Mouse (Mus musculus): ENCODE measurements at regions not wholly inside any gene's neighbourhood (a gene's known extent, or its start where the extent isn't known, plus 50 kb on each side); places are given as distances from the start of the nearest gene placed in this dataset.

DNA sequence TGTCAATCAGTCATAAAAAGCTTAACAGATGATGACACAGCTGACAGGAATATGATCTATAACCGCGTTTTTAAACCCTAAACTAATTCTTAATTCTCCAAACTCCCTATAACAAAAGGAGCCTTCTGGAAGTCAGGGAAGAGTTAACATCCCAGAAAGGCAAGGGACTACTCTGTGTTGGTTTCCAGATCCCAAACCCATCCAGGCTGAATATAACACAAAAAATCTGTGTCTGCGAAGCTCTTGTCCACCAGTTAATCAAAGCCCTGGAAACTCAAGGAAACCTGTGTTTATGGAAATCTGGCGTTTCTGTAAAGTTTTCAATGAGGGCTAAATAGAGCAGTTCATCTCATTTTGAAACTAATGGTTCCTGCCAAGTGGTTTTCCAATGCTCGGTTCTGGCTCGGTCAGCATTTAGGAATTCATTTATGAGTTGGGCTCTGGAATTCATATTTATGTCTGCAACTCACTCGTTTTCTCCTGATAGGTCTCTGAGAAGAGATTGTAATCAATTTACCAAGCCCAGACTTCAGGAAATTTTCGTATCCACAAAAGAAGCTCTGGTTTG, 199.8 kb downstream of the Hlx start:
- TF ChIP-seq CTCF (IDR thresholded peaks at IDR 0.05; ENCODE audit: borderline replicate concordance, extremely low read depth, insufficient read depth, insufficient read length) (no peak), POLR2A (IDR thresholded peaks at IDR 0.05; ENCODE audit: borderline replicate concordance, extremely low read depth, insufficient read depth, insufficient read length, poor library complexity, severe bottlenecking) (no peak)
- DNase-seq (ENCODE audit: low read depth) = no peak

- no peak for TF ChIP-seq CTCF (IDR thresholded peaks at IDR 0.05; ENCODE audit: borderline replicate concordance, extremely low read depth, insufficient read depth, insufficient read length)
- TF ChIP-seq POLR2A (IDR thresholded peaks at IDR 0.05; ENCODE audit: borderline replicate concordance, extremely low read depth, insufficient read depth, insufficient read length, poor library complexity, severe bottlenecking) = no peak
- no peak for DNase-seq (ENCODE audit: low read depth)
These were observed 201.7 kb downstream of the Hlx start for GRCm38 (mm10) chr1:184530606-184531320.

DNA sequence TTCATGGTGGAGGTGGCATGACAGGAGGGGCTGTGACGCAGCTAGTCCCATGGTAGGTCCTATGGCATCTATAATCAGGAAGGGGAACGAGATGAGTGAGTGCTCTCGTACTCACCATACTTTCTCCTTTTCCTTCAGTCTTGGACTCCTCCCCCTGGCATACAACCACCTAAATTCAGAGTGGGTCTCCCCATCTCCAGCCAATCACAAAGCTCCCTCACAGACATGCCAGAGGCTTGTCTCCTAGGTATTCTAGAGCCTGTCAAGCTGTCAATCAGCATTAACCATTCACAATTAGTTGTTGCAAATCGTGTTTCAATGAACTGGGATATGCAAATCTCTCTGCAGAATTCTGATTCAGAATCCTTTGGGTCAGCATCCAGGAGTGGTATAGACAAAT, 206.7 kb downstream of the Hlx start:
- no peak for TF ChIP-seq POLR2A (IDR thresholded peaks at IDR 0.05; ENCODE audit: borderline replicate concordance, extremely low read depth, insufficient read depth, insufficient read length, poor library complexity, severe bottlenecking)
- TF ChIP-seq CTCF (IDR thresholded peaks at IDR 0.05; ENCODE audit: borderline replicate concordance, extremely low read depth, insufficient read depth, insufficient read length) = no peak
- peak; percentile 25 for DNase-seq (ENCODE audit: low read depth)

DNA sequence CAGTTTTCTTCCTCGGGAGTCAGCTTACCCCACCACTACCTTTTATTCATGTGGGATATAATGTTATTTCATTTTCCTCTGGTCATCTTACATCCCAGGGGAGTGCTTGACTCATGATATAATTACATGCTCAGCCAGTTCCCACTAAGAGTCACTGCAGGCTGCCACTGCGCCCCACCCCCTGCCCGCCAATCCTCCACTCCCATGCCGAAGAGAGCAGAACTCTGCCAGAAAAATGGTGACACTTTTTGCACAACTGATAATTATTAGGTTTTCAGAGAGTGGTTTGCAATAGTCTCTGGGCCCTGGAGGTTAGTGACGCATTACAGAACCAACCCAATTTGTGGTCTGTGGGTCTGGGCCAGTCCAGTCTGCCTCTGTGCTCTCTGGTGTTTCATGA, 212.9 kb downstream of the Hlx start:
- no peak for DNase-seq (ENCODE audit: low read depth)
- no peak for TF ChIP-seq CTCF (IDR thresholded peaks at IDR 0.05; ENCODE audit: borderline replicate concordance, extremely low read depth, insufficient read depth, insufficient read length)
- TF ChIP-seq POLR2A (IDR thresholded peaks at IDR 0.05; ENCODE audit: borderline replicate concordance, extremely low read depth, insufficient read depth, insufficient read length, poor library complexity, severe bottlenecking) = no peak

DNA sequence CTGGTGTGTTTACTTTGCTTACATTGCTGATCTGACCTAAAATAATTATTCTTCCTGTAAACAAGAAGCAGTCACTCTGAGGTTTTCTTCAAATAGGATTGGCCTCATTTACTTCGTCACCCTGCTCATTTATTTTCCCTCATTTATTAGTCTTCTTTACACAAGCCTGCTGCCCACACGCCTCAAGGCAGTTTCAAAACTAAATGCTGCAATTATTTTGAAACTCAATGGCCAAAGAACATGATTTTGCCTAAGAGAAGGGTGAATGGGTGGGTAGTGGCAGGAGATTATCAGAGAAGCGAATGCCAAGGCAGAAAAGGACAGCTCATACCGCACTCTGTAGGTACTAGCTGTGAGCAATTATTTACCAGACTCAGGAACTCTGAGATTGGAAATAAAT, 227.8 kb downstream of the Hlx start:
- DNase-seq (ENCODE audit: low read depth) = no peak
- TF ChIP-seq CTCF (IDR thresholded peaks at IDR 0.05; ENCODE audit: borderline replicate concordance, extremely low read depth, insufficient read depth, insufficient read length) (no peak), POLR2A (IDR thresholded peaks at IDR 0.05; ENCODE audit: borderline replicate concordance, extremely low read depth, insufficient read depth, insufficient read length, poor library complexity, severe bottlenecking) (no peak)

DNA sequence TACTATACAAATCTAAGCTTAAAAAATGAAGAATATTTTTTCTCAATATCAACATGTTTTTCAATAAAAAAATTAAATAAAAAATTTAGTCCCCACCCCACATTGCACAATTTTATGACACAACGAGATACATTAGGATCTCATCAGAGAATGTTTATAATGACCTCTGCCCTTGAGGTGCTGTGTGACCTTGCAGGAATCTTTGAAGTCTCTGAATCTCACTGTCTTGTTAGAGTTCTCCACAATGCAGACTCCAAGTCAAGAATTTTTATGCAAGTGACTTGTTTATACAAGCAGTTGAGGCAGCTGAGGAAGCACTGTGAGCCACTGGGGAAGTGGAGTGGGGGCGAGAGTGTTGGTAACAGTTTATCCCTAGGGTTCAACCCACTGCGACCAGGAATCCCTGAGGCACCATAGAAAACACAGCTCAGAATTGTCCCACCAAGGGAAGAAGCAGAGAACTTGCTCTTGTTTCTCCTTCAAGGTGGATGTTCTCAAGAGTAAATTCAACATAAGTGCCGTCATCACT, 228.5 kb downstream of the Hlx start:
- TF ChIP-seq POLR2A (IDR thresholded peaks at IDR 0.05; ENCODE audit: borderline replicate concordance, extremely low read depth, insufficient read depth, insufficient read length, poor library complexity, severe bottlenecking) = no peak
- TF ChIP-seq CTCF (IDR thresholded peaks at IDR 0.05; ENCODE audit: borderline replicate concordance, extremely low read depth, insufficient read depth, insufficient read length) = no peak
- DNase-seq (ENCODE audit: low read depth) = no peak

- no peak for TF ChIP-seq POLR2A (IDR thresholded peaks at IDR 0.05; ENCODE audit: borderline replicate concordance, extremely low read depth, insufficient read depth, insufficient read length, poor library complexity, severe bottlenecking)
- no peak for TF ChIP-seq CTCF (IDR thresholded peaks at IDR 0.05; ENCODE audit: borderline replicate concordance, extremely low read depth, insufficient read depth, insufficient read length)
- peak; percentile 25 for DNase-seq (ENCODE audit: low read depth)
These were observed 231.7 kb downstream of the Hlx start for GRCm38 (mm10) chr1:184500702-184501101.

DNA sequence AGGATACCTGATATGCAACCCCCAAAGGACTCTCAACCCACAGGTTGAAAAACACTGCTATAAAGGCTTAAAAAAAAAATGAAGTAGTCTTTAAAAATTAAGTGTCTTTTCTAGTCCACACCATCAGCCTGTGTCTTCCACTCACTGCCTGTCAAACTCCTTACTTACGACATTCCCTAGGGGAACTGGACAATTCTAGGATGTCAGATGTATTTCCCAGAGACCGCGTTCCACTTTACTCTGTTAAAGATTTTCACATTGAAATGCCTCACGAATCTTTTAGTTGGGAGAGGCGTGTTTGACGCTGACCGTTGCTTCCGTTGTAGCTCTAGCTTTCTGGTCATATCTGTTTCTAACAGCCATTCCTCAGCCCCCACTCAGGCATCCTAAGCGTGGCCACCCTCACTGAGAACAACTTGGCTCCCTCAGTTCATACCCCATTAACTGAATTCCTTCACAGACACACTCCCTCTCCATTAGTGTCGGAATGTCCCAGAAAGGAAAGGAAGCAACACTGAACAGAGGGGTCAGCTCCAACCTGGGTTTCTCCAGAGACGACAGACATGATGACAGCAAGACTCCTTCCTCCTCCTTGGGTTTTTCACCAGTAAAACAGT, 233.4 kb downstream of the Hlx start:
- no peak for TF ChIP-seq CTCF (IDR thresholded peaks at IDR 0.05; ENCODE audit: borderline replicate concordance, extremely low read depth, insufficient read depth, insufficient read length)
- no peak for TF ChIP-seq POLR2A (IDR thresholded peaks at IDR 0.05; ENCODE audit: borderline replicate concordance, extremely low read depth, insufficient read depth, insufficient read length, poor library complexity, severe bottlenecking)
- DNase-seq (ENCODE audit: low read depth) = no peak

GRCm38 (mm10) chr1:184497007-184497406, 235.4 kb downstream of the Hlx start:
- TF ChIP-seq POLR2A (IDR thresholded peaks at IDR 0.05; ENCODE audit: borderline replicate concordance, extremely low read depth, insufficient read depth, insufficient read length, poor library complexity, severe bottlenecking) (no peak), CTCF (IDR thresholded peaks at IDR 0.05; ENCODE audit: borderline replicate concordance, extremely low read depth, insufficient read depth, insufficient read length) (no peak)
- no peak for DNase-seq (ENCODE audit: low read depth)

GRCm38 (mm10) chr1:184493811-184494210, 238.6 kb downstream of the Hlx start:
- TF ChIP-seq POLR2A (IDR thresholded peaks at IDR 0.05; ENCODE audit: borderline replicate concordance, extremely low read depth, insufficient read depth, insufficient read length, poor library complexity, severe bottlenecking) (no peak), CTCF (IDR thresholded peaks at IDR 0.05; ENCODE audit: borderline replicate concordance, extremely low read depth, insufficient read depth, insufficient read length) (no peak)
- no peak for DNase-seq (ENCODE audit: low read depth)

GRCm38 (mm10) chr1:184492115-184492514, 240.3 kb downstream of the Hlx start:
- no peak for TF ChIP-seq POLR2A (IDR thresholded peaks at IDR 0.05; ENCODE audit: borderline replicate concordance, extremely low read depth, insufficient read depth, insufficient read length, poor library complexity, severe bottlenecking)
- TF ChIP-seq CTCF (IDR thresholded peaks at IDR 0.05; ENCODE audit: borderline replicate concordance, extremely low read depth, insufficient read depth, insufficient read length) = peak; percentile 26; the same call in 1 of the 2 replicates
- DNase-seq (ENCODE audit: low read depth) = no peak

Data from brain, embryonic 14.5 days (tissue).